Mouse (Mus musculus): Measurements from ENCODE around the gene Dnah2. TPM values are rescaled to one million over a fixed set of nuclear protein-coding genes. Genes with fewer than 3 reads are reported as not detected.

The Dnah2 gene
- polyA plus RNA-seq, 1 experiment from 2014 or later: 1.6 TPM

DNA sequence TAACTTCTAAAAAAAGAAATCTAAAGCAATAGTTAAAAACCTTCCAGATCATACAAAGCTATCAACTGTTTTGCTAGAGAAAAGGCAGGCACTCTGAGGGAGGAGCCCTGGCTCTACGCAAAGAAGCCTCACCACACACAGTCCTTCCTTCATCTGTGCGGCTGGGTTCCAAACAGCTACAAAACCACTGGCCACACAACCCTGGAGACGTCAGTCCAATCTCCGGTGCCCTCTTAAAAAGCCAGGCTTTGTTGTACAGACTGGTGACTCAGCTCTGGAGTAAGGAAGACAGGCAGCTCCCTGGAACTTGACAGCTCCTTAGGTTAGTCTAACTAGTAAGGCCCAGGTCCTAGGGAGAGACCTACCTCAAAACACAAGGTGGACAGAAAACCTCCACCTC is 173.3 kb downstream of the Dnah2 start:
- Histone ChIP-seq H3K9me3 (ENCODE audit: control insufficient read depth, low read length) (no peaks in the 10 kb centered on the region), H3K4me1 (replicated peaks; ENCODE audit: control insufficient read depth, insufficient read depth, low read length) (peaks cover 11% of the 10 kb centered on the region), H3K27ac (ENCODE audit: low read depth, low read length) (no peak overlapping the region), H3K4me2 (replicated peaks; ENCODE audit: low read depth, low read length) (no peak overlapping the region), H3K27me3 (ENCODE audit: control insufficient read depth, insufficient read depth, low read length) (no peaks in the 10 kb centered on the region), H3K36me3 (ENCODE audit: control insufficient read depth, insufficient read depth, low read length) (no peaks in the 10 kb centered on the region), H3K4me3 (ENCODE audit: low read depth, low read length) (no peak overlapping the region), H3K9ac (ENCODE audit: low read depth, low read length) (no peak overlapping the region)
- DNase-seq (ENCODE audit: low spot score) (no peak), ATAC-seq (ENCODE audit: low FRiP score) (no peak)
- 88% methylated on average over 4 of the region's 4 CpGs for WGBS

DNA sequence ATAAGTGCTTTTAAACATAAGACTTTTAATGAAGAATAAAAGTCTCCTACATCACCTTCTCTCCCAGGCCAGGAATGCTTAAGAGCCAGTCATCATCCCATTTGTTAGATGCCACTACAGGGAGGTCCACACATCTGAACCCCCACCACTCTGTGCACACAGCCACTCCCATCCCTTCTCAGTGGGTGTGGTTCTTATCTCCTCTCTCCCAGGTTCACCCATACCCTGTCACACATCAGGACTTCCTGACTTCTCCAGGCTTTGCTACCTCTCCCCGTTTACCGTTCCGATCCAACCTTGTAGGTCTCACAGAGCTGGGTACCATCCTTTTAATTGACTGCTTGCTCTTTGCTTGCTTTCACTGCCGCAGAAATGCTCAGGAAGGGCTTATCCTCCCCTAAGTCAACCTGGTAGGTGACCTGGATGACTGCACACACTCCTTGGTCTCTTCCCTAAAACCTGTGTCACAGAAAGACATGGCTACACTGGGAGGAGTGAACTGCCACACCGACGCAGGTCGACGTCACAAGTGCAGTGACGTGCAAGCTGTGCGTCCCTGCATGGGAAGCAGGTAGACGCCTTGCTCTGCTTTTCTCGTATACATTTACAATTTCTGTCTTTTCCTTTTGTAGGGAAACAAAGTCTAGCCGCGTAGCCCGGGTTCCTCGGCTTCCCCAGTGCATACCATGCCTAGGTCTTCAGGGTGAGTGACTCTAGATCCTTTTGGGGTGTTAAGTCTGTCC is 175.5 kb downstream of the Dnah2 start:
- Histone ChIP-seq H3K4me2 (replicated peaks; ENCODE audit: low read depth, low read length) (no peak overlapping the region), H3K27me3 (ENCODE audit: control insufficient read depth, insufficient read depth, low read length) (no peaks in the 10 kb centered on the region), H3K4me1 (replicated peaks; ENCODE audit: control insufficient read depth, insufficient read depth, low read length) (peaks cover 11% of the 10 kb centered on the region), H3K36me3 (ENCODE audit: control insufficient read depth, insufficient read depth, low read length) (no peaks in the 10 kb centered on the region), H3K9ac (ENCODE audit: low read depth, low read length) (no peak overlapping the region), H3K27ac (ENCODE audit: low read depth, low read length) (no peak overlapping the region), H3K4me3 (ENCODE audit: low read depth, low read length) (no peak overlapping the region), H3K9me3 (ENCODE audit: control insufficient read depth, low read length) (no peaks in the 10 kb centered on the region)
- ATAC-seq (ENCODE audit: low FRiP score) (no peak), DNase-seq (ENCODE audit: low spot score) (no peak)
- whole genome bisulfite sequencing: 91% methylated on average over 16 of the region's 16 CpGs

DNA sequence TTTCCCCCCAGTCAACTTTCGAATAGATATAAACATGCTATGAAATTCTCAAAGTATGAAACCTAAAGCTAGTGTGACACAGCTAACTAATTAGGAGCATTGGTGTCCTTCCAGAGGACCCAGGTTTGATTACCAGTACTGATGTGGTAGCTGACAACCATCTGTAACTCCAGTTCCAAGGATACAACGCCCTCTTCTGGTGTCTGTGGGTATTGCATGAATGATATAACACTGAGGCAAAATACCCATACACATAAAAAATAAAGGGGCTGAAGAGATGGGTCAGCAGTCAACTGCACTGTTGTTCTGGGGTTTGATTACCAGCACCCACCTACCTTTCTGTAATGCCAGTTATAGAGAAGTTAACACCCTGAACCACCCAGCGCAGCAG is 176.1 kb downstream of the Dnah2 start:
- no peaks in the 10 kb centered on the region for H3K36me3 ChIP-seq (ENCODE audit: control insufficient read depth, insufficient read depth, low read length)
- DNase-seq (ENCODE audit: low spot score) (no peak), ATAC-seq (ENCODE audit: low FRiP score) (no peak)
- H3K4me2 ChIP-seq (replicated peaks; ENCODE audit: low read depth, low read length): no peak overlapping the region
- peak overlapping the region; percentile 75; the same call in 1 of the 2 replicates for H3K27ac ChIP-seq (ENCODE audit: low read depth, low read length)
- no peak overlapping the region for H3K9ac ChIP-seq (ENCODE audit: low read depth, low read length)
- no peak overlapping the region for H3K4me3 ChIP-seq (ENCODE audit: low read depth, low read length)
- 66% methylated on average over 3 of the region's 3 CpGs for WGBS
- H3K9me3 ChIP-seq (ENCODE audit: control insufficient read depth, low read length): no peaks in the 10 kb centered on the region
- H3K4me1 ChIP-seq (replicated peaks; ENCODE audit: control insufficient read depth, insufficient read depth, low read length): peaks cover 14% of the 10 kb centered on the region
- H3K27me3 ChIP-seq (ENCODE audit: control insufficient read depth, insufficient read depth, low read length): no peaks in the 10 kb centered on the region

GRCm38 (mm10) chr11:69372056-69372779 is 176.7 kb downstream of the Dnah2 start:
- Histone ChIP-seq H3K4me3 (ENCODE audit: low read depth, low read length) (peak overlapping the region; percentile 3; the same call in 1 of the 2 replicates), H3K4me2 (replicated peaks; ENCODE audit: low read depth, low read length) (no peak overlapping the region), H3K27me3 (ENCODE audit: control insufficient read depth, insufficient read depth, low read length) (no peaks in the 10 kb centered on the region), H3K27ac (ENCODE audit: low read depth, low read length) (peak overlapping the region; percentile 75), H3K36me3 (ENCODE audit: control insufficient read depth, insufficient read depth, low read length) (no peaks in the 10 kb centered on the region), H3K9ac (ENCODE audit: low read depth, low read length) (peak overlapping the region; percentile 20), H3K9me3 (ENCODE audit: control insufficient read depth, low read length) (no peaks in the 10 kb centered on the region), H3K4me1 (replicated peaks; ENCODE audit: control insufficient read depth, insufficient read depth, low read length) (peaks cover 14% of the 10 kb centered on the region)
- 52% methylated on average over 12 of the region's 12 CpGs for WGBS
- no peak for ATAC-seq (ENCODE audit: low FRiP score)
- no peak for DNase-seq (ENCODE audit: low spot score)

DNA sequence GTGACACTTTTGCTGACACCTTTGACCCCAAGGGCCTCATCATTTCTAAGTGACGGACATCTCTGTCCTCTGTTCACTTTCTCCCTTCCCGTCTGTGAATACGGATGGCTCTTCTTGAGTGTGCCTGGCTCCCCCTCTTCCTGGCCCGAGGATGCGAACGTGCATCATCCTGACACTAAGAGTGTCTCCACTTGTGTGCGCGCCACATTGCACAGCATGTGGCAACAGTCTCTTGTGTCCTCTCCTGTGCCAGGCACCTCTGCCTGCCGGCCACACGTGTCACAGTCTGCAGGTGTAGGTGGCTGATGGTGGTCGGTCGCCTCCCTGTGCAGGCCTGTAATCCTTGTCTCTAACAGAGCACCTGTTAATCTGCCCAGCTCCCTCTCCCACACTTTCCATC is 177.3 kb downstream of the Dnah2 start:
- no peaks in the 10 kb centered on the region for H3K36me3 ChIP-seq (ENCODE audit: control insufficient read depth, insufficient read depth, low read length)

GRCm38 (mm10) chr11:69370817-69371215 is 178.1 kb downstream of the Dnah2 start:
- H3K4me2 ChIP-seq (replicated peaks; ENCODE audit: low read depth, low read length): peak overlapping the region; percentile 32
- H3K9me3 ChIP-seq (ENCODE audit: control insufficient read depth, low read length): no peaks in the 10 kb centered on the region
- WGBS: 14% methylated on average over 9 of the region's 9 CpGs
- DNase-seq (ENCODE audit: low spot score): no peak
- H3K4me3 ChIP-seq (ENCODE audit: low read depth, low read length): peak overlapping the region; percentile 20
- H3K4me1 ChIP-seq (replicated peaks; ENCODE audit: control insufficient read depth, insufficient read depth, low read length): peaks cover 19% of the 10 kb centered on the region
- peak overlapping the region; percentile 12; the same call in 1 of the 2 replicates for H3K9ac ChIP-seq (ENCODE audit: low read depth, low read length)
- H3K27ac ChIP-seq (ENCODE audit: low read depth, low read length): peak overlapping the region; percentile 75
- ATAC-seq (ENCODE audit: low FRiP score): no peak
- H3K27me3 ChIP-seq (ENCODE audit: control insufficient read depth, insufficient read depth, low read length): no peaks in the 10 kb centered on the region
- H3K36me3 ChIP-seq (ENCODE audit: control insufficient read depth, insufficient read depth, low read length): no peaks in the 10 kb centered on the region

More for the DNA sequence above, 177.3 kb downstream of the Dnah2 start:
- Histone ChIP-seq H3K9ac (ENCODE audit: low read depth, low read length) (peak overlapping the region; percentile 8; the same call in 1 of the 2 replicates), H3K9me3 (ENCODE audit: control insufficient read depth, low read length) (no peaks in the 10 kb centered on the region), H3K4me1 (replicated peaks; ENCODE audit: control insufficient read depth, insufficient read depth, low read length) (peaks cover 14% of the 10 kb centered on the region), H3K4me2 (replicated peaks; ENCODE audit: low read depth, low read length) (peak overlapping the region; percentile 32), H3K4me3 (ENCODE audit: low read depth, low read length) (peak overlapping the region; percentile 20; the same call in 1 of the 2 replicates), H3K27me3 (ENCODE audit: control insufficient read depth, insufficient read depth, low read length) (no peaks in the 10 kb centered on the region), H3K27ac (ENCODE audit: low read depth, low read length) (peak overlapping the region; percentile 75)
- ATAC-seq (ENCODE audit: low FRiP score) (no peak), DNase-seq (ENCODE audit: low spot score) (no peak)
- WGBS: 24% methylated on average over 12 of the region's 12 CpGs

Other genes with a start within 250 kb of the Dnah2 start
- gene Cntrob, start 225.3 kb downstream of the Dnah2 start, polyA plus RNA-seq (2014; fragmentation: Nextera tagmentation; extraction: Ambion mirVana): 17.2 and 17.9 TPM in 2 replicates
- gene Trappc1, start 225.1 kb downstream of the Dnah2 start, polyA plus RNA-seq (2014; fragmentation: Nextera tagmentation; extraction: Ambion mirVana): 209 and 215 TPM in 2 replicates
- gene Kcnab3, start 222.9 kb downstream of the Dnah2 start, polyA plus RNA-seq (2014; fragmentation: Nextera tagmentation; extraction: Ambion mirVana): 1.4 and 3.0 TPM in 2 replicates
- 28.7 and 34.9 TPM in 2 replicates for gene Rnf227, start 208.6 kb downstream of the Dnah2 start, polyA plus RNA-seq (2014; fragmentation: Nextera tagmentation; extraction: Ambion mirVana)
- 44.3 and 57.1 TPM in 2 replicates for gene Chd3, start 179.7 kb downstream of the Dnah2 start, polyA plus RNA-seq (2014; fragmentation: Nextera tagmentation; extraction: Ambion mirVana)
- gene Naa38, start 153.6 kb downstream of the Dnah2 start, polyA plus RNA-seq (2014; fragmentation: Nextera tagmentation; extraction: Ambion mirVana): 120 and 124 TPM in 2 replicates
- 32.7 and 45.2 TPM in 2 replicates for gene Cyb5d1, start 153.5 kb downstream of the Dnah2 start, polyA plus RNA-seq (2014; fragmentation: Nextera tagmentation; extraction: Ambion mirVana)
- 15.7 and 17.1 TPM in 2 replicates for gene Tmem88, start 150.9 kb downstream of the Dnah2 start, polyA plus RNA-seq (2014; fragmentation: Nextera tagmentation; extraction: Ambion mirVana)
- gene Kdm6b, start 135.4 kb downstream of the Dnah2 start, polyA plus RNA-seq (2014; fragmentation: Nextera tagmentation; extraction: Ambion mirVana): 33.7 and 40.9 TPM in 2 replicates
- 12.2 and 15.5 TPM in 2 replicates for gene Efnb3, start 11.1 kb upstream of the Dnah2 start, polyA plus RNA-seq (2014; fragmentation: Nextera tagmentation; extraction: Ambion mirVana)
- 36.6 and 37.8 TPM in 2 replicates for gene Wrap53, start 31.1 kb upstream of the Dnah2 start, polyA plus RNA-seq (2014; fragmentation: Nextera tagmentation; extraction: Ambion mirVana)
- gene Trp53, start 31.2 kb upstream of the Dnah2 start, polyA plus RNA-seq (2014; fragmentation: Nextera tagmentation; extraction: Ambion mirVana): 156 and 159 TPM in 2 replicates
- gene Atp1b2, start 56.8 kb upstream of the Dnah2 start, polyA plus RNA-seq (2014; fragmentation: Nextera tagmentation; extraction: Ambion mirVana): 11.7 and 13.1 TPM in 2 replicates
- 0.17 TPM in 1 of 2 replicates, not detected in the other for gene Shbg, start 68.8 kb upstream of the Dnah2 start, polyA plus RNA-seq (2014; fragmentation: Nextera tagmentation; extraction: Ambion mirVana)
- 15.0 and 20.6 TPM in 2 replicates for gene Sat2, start 72.9 kb upstream of the Dnah2 start, polyA plus RNA-seq (2014; fragmentation: Nextera tagmentation; extraction: Ambion mirVana)
- 30.1 and 31.3 TPM in 2 replicates for gene Fxr2, start 83.9 kb upstream of the Dnah2 start, polyA plus RNA-seq (2014; fragmentation: Nextera tagmentation; extraction: Ambion mirVana)
- not detected in 2 replicates for gene Sox15, start 106.2 kb upstream of the Dnah2 start, polyA plus RNA-seq (2014; fragmentation: Nextera tagmentation; extraction: Ambion mirVana)
- gene Mpdu1, start 113.5 kb upstream of the Dnah2 start, polyA plus RNA-seq (2014; fragmentation: Nextera tagmentation; extraction: Ambion mirVana): 28.0 and 45.3 TPM in 2 replicates
- 8.2 and 8.7 TPM in 2 replicates for gene Cd68, start 117.0 kb upstream of the Dnah2 start, polyA plus RNA-seq (2014; fragmentation: Nextera tagmentation; extraction: Ambion mirVana)
- gene Eif4a1, start 123.3 kb upstream of the Dnah2 start, polyA plus RNA-seq (2014; fragmentation: Nextera tagmentation; extraction: Ambion mirVana): 891 and 905 TPM in 2 replicates
- 85.8 and 101 TPM in 2 replicates for gene Senp3, start 133.0 kb upstream of the Dnah2 start, polyA plus RNA-seq (2014; fragmentation: Nextera tagmentation; extraction: Ambion mirVana)
- not detected in 2 replicates for gene Tnfsf13, start 136.7 kb upstream of the Dnah2 start, polyA plus RNA-seq (2014; fragmentation: Nextera tagmentation; extraction: Ambion mirVana)
- 2.2 and 4.0 TPM in 2 replicates for gene Tnfsf12, start 146.7 kb upstream of the Dnah2 start, polyA plus RNA-seq (2014; fragmentation: Nextera tagmentation; extraction: Ambion mirVana)
- 0.61 and 1.1 TPM in 2 replicates for gene Tnfsfm13, start 147.0 kb upstream of the Dnah2 start, polyA plus RNA-seq (2014; fragmentation: Nextera tagmentation; extraction: Ambion mirVana)
- 46.5 and 50.1 TPM in 2 replicates for gene Polr2a, start 209.5 kb upstream of the Dnah2 start, polyA plus RNA-seq (2014; fragmentation: Nextera tagmentation; extraction: Ambion mirVana)
- 0.57 and 1.1 TPM in 2 replicates for gene Slc35g3, start 212.9 kb upstream of the Dnah2 start, polyA plus RNA-seq (2014; fragmentation: Nextera tagmentation; extraction: Ambion mirVana)
- 1.3 and 1.7 TPM in 2 replicates for gene Zbtb4, start 216.8 kb upstream of the Dnah2 start, polyA plus RNA-seq (2014; fragmentation: Nextera tagmentation; extraction: Ambion mirVana)
- 1.2 and 1.5 TPM in 2 replicates for gene Chrnb1, start 246.8 kb upstream of the Dnah2 start, polyA plus RNA-seq (2014; fragmentation: Nextera tagmentation; extraction: Ambion mirVana)

Data from hindbrain, embryonic 11.5 days (tissue).